Mouse (Mus musculus): ENCODE data around the gene Golph3.

- no peak for TF ChIP-seq CTCF (conservative IDR thresholded peaks at IDR 0.05; ENCODE audit: low read length)
- TF ChIP-seq NANOG (IDR thresholded peaks at IDR 0.05; ENCODE audit: borderline replicate concordance, low read length): no peak
- TF ChIP-seq POU5F1 (IDR thresholded peaks at IDR 0.05; ENCODE audit: borderline replicate concordance, low read length): no peak
These were observed 27.7 kb downstream of the Golph3 start for GRCm38 (mm10) chr15:12348950-12349349.
